Mouse (Mus musculus): ENCODE results near the gene Olfr524. TPM values are rescaled to one million over a fixed set of nuclear protein-coding genes. Genes with fewer than 3 reads are reported as not detected.

Olfr524 gene
- polyA plus RNA-seq, 1 experiment = not detected

GRCm38 (mm10) chr7:140167950-140168349, 37.8 kb downstream of the Olfr524 start:
- 71% methylated on average over 1 of the region's 1 CpGs for WGBS
- no peaks in the 10 kb centered on the region for H3K36me3 ChIP-seq (ENCODE audit: control insufficient read depth, insufficient read depth, low read length)
- no peak for DNase-seq

GRCm38 (mm10) chr7:140164664-140165063, 41.1 kb downstream of the Olfr524 start, which contains the start of gene Olfr522:
Gene Olfr522 (minus strand): TSS chr7:140164764.
- no peaks in the 10 kb centered on the region for H3K36me3 ChIP-seq (ENCODE audit: control insufficient read depth, insufficient read depth, low read length)
- H3K4me1 ChIP-seq (ENCODE audit: control insufficient read depth, insufficient read depth, low read length) = no peaks in the 10 kb centered on the region
- no peak within 1 kb of the TSS for H3K27ac ChIP-seq (ENCODE audit: insufficient read depth, low read depth, low read length)
- no peaks in the 10 kb centered on the region for H3K27me3 ChIP-seq (replicated peaks; ENCODE audit: control insufficient read depth, insufficient read depth, low read length)
- DNase-seq = no peak
- WGBS = 77% methylated on average over 7 of the region's 7 CpGs
- H3K4me3 ChIP-seq (ENCODE audit: insufficient read depth, low read depth, low read length) = no peak within 1 kb of the TSS
- TF ChIP-seq CTCF (conservative IDR thresholded peaks at IDR 0.05; ENCODE audit: insufficient read depth, insufficient read length, low read depth, low read length) (no peak), POLR2A (IDR thresholded peaks at IDR 0.05; ENCODE audit: low read depth, low read length) (no peak)

More at GRCm38 (mm10) chr7:140167950-140168349, 37.8 kb downstream of the Olfr524 start:
- Histone ChIP-seq H3K4me3 (ENCODE audit: insufficient read depth, low read depth, low read length) (no peak overlapping the region), H3K27me3 (replicated peaks; ENCODE audit: control insufficient read depth, insufficient read depth, low read length) (no peaks in the 10 kb centered on the region), H3K27ac (ENCODE audit: insufficient read depth, low read depth, low read length) (no peak overlapping the region), H3K4me1 (ENCODE audit: control insufficient read depth, insufficient read depth, low read length) (peaks cover 8% of the 10 kb centered on the region; the same call in 1 of the 2 replicates)
- no peak for TF ChIP-seq CTCF (conservative IDR thresholded peaks at IDR 0.05; ENCODE audit: insufficient read depth, insufficient read length, low read depth, low read length)
- no peak for TF ChIP-seq POLR2A (IDR thresholded peaks at IDR 0.05; ENCODE audit: low read depth, low read length)

GRCm38 (mm10) chr7:140160363-140160762, 45.4 kb downstream of the Olfr524 start:
- no peaks in the 10 kb centered on the region for H3K36me3 ChIP-seq (ENCODE audit: control insufficient read depth, insufficient read depth, low read length)
- WGBS = 84% methylated on average over 3 of the region's 3 CpGs
- H3K27ac ChIP-seq (ENCODE audit: insufficient read depth, low read depth, low read length) = no peak overlapping the region
- DNase-seq = no peak
- H3K4me3 ChIP-seq (ENCODE audit: insufficient read depth, low read depth, low read length) = no peak overlapping the region
- H3K27me3 ChIP-seq (replicated peaks; ENCODE audit: control insufficient read depth, insufficient read depth, low read length) = no peaks in the 10 kb centered on the region
- TF ChIP-seq CTCF (conservative IDR thresholded peaks at IDR 0.05; ENCODE audit: insufficient read depth, insufficient read length, low read depth, low read length) (no peak), POLR2A (IDR thresholded peaks at IDR 0.05; ENCODE audit: low read depth, low read length) (no peak)
- no peaks in the 10 kb centered on the region for H3K4me1 ChIP-seq (ENCODE audit: control insufficient read depth, insufficient read depth, low read length)

- no peak within 1 kb of the TSS for H3K4me3 ChIP-seq (ENCODE audit: insufficient read depth, low read depth, low read length)
- WGBS = 7% methylated on average over 28 of the region's 28 CpGs
- H3K27me3 ChIP-seq (replicated peaks; ENCODE audit: control insufficient read depth, insufficient read depth, low read length) = no peaks in the 10 kb centered on the region
- DNase-seq = no peak
- H3K27ac ChIP-seq (ENCODE audit: insufficient read depth, low read depth, low read length) = no peak within 1 kb of the TSS
- H3K36me3 ChIP-seq (ENCODE audit: control insufficient read depth, insufficient read depth, low read length) = no peaks in the 10 kb centered on the region
- TF ChIP-seq POLR2A (IDR thresholded peaks at IDR 0.05; ENCODE audit: low read depth, low read length) = no peak
- TF ChIP-seq CTCF (conservative IDR thresholded peaks at IDR 0.05; ENCODE audit: insufficient read depth, insufficient read length, low read depth, low read length) = no peak
- H3K4me1 ChIP-seq (ENCODE audit: control insufficient read depth, insufficient read depth, low read length) = no peaks in the 10 kb centered on the region
Measured at GRCm38 (mm10) chr7:140154218-140154927, 51.4 kb downstream of the Olfr524 start, which contains the start of gene Sprn. Gene Sprn (minus strand): TSS chr7:140154877.

GRCm38 (mm10) chr7:140153829-140154217, 51.9 kb downstream of the Olfr524 start:
- TF ChIP-seq CTCF (conservative IDR thresholded peaks at IDR 0.05; ENCODE audit: insufficient read depth, insufficient read length, low read depth, low read length) (no peak), POLR2A (IDR thresholded peaks at IDR 0.05; ENCODE audit: low read depth, low read length) (no peak)
- H3K36me3 ChIP-seq (ENCODE audit: control insufficient read depth, insufficient read depth, low read length) = no peaks in the 10 kb centered on the region
- no peak overlapping the region for H3K4me3 ChIP-seq (ENCODE audit: insufficient read depth, low read depth, low read length)
- DNase-seq = no peak
- H3K27me3 ChIP-seq (replicated peaks; ENCODE audit: control insufficient read depth, insufficient read depth, low read length) = no peaks in the 10 kb centered on the region
- no peaks in the 10 kb centered on the region for H3K4me1 ChIP-seq (ENCODE audit: control insufficient read depth, insufficient read depth, low read length)
- H3K27ac ChIP-seq (ENCODE audit: insufficient read depth, low read depth, low read length) = no peak overlapping the region
- WGBS = 19% methylated on average over 4 of the region's 4 CpGs

GRCm38 (mm10) chr7:140153383-140153782, 52.4 kb downstream of the Olfr524 start:
- WGBS = 8% methylated on average over 28 of the region's 28 CpGs
- Histone ChIP-seq H3K4me3 (ENCODE audit: insufficient read depth, low read depth, low read length) (no peak overlapping the region), H3K36me3 (ENCODE audit: control insufficient read depth, insufficient read depth, low read length) (no peaks in the 10 kb centered on the region), H3K27me3 (replicated peaks; ENCODE audit: control insufficient read depth, insufficient read depth, low read length) (no peaks in the 10 kb centered on the region), H3K4me1 (ENCODE audit: control insufficient read depth, insufficient read depth, low read length) (no peaks in the 10 kb centered on the region), H3K27ac (ENCODE audit: insufficient read depth, low read depth, low read length) (no peak overlapping the region)
- no peak for DNase-seq
- TF ChIP-seq POLR2A (IDR thresholded peaks at IDR 0.05; ENCODE audit: low read depth, low read length) (no peak), CTCF (conservative IDR thresholded peaks at IDR 0.05; ENCODE audit: insufficient read depth, insufficient read length, low read depth, low read length) (no peak)

Other genes with a start within 250 kb of the Olfr524 start
- gene 6430531B16Rik, start 227.2 kb downstream of the Olfr524 start, polyA plus RNA-seq (2012; rRNA removed) = 0.13 and 0.29 TPM in 2 replicates
- gene Adam8, start 213.4 kb downstream of the Olfr524 start, polyA plus RNA-seq (2012; rRNA removed) = 1.8 and 2.2 TPM in 2 replicates
- gene Zfp511, start 169.6 kb downstream of the Olfr524 start, polyA plus RNA-seq (2012; rRNA removed) = 28.6 and 43.3 TPM in 2 replicates
- 19.9 and 20.0 TPM in 2 replicates for gene Tubgcp2, start 169.3 kb downstream of the Olfr524 start, polyA plus RNA-seq (2012; rRNA removed)
- gene Msx3, start 156.9 kb downstream of the Olfr524 start, polyA plus RNA-seq (2012; rRNA removed) = not detected in 2 replicates
- 0.16 and 0.52 TPM in 2 replicates for gene Caly, start 123.4 kb downstream of the Olfr524 start, polyA plus RNA-seq (2012; rRNA removed)
- gene Prap1, start 112.6 kb downstream of the Olfr524 start, polyA plus RNA-seq (2012; rRNA removed) = 1.1 and 1.9 TPM in 2 replicates
- 147 and 161 TPM in 2 replicates for gene Fuom, start 103.5 kb downstream of the Olfr524 start, polyA plus RNA-seq (2012; rRNA removed)
- 10.4 and 12.0 TPM in 2 replicates for gene Paox, start 90.2 kb downstream of the Olfr524 start, polyA plus RNA-seq (2012; rRNA removed)
- 381 and 422 TPM in 2 replicates for gene Echs1, start 89.5 kb downstream of the Olfr524 start, polyA plus RNA-seq (2012; rRNA removed)
- gene Mtg1, start 68.4 kb downstream of the Olfr524 start, polyA plus RNA-seq (2012; rRNA removed) = 40.3 and 45.1 TPM in 2 replicates
- 0.16 TPM in 2 replicates for gene Sprn, start 51.1 kb downstream of the Olfr524 start, polyA plus RNA-seq (2012; rRNA removed)
- not detected in 2 replicates for gene Olfr522, start 41.2 kb downstream of the Olfr524 start, polyA plus RNA-seq (2012; rRNA removed)
- 0.05 TPM in 1 of 2 replicates, not detected in the other for gene Olfr523, start 32.7 kb downstream of the Olfr524 start, polyA plus RNA-seq (2012; rRNA removed)
- gene Cd163l1, start 12.3 kb upstream of the Olfr524 start, polyA plus RNA-seq (2012; rRNA removed) = 0.30 and 0.66 TPM in 2 replicates
- 0.11 TPM in 2 replicates for gene 5830411N06Rik, start 41.3 kb upstream of the Olfr524 start, polyA plus RNA-seq (2012; rRNA removed)
- not detected in 2 replicates for gene Olfr525, start 114.9 kb upstream of the Olfr524 start, polyA plus RNA-seq (2012; rRNA removed)
- gene Olfr527, start 128.1 kb upstream of the Olfr524 start, polyA plus RNA-seq (2012; rRNA removed) = not detected in 2 replicates
- gene Olfr60, start 155.7 kb upstream of the Olfr524 start, polyA plus RNA-seq (2012; rRNA removed) = 0.05 TPM in 1 of 2 replicates, not detected in the other
- not detected in 2 replicates for gene Olfr530, start 170.4 kb upstream of the Olfr524 start, polyA plus RNA-seq (2012; rRNA removed)
- not detected in 2 replicates for gene Olfr531, start 197.0 kb upstream of the Olfr524 start, polyA plus RNA-seq (2012; rRNA removed)
- gene Olfr532, start 215.7 kb upstream of the Olfr524 start, polyA plus RNA-seq (2012; rRNA removed) = not detected in 2 replicates

Measured in kidney, adult 2 months (tissue).